ENCODE assay signal across 17 mouse cellular contexts in genomic region chr9:57775026-57775425, GRCm38 (mm10). TPM values are rescaled to one million over a fixed set of nuclear protein-coding genes. Genes with fewer than 3 reads are reported as not detected.
DNase-seq lines count a peak whose midpoint lies in the region; ATAC-seq lines count a peak whose summit lies in the region.
"Had no signal": no experiment of that assay in that cellular context is flagged by ENCODE, and none has a peak within 500 bp of the region (broad histone marks: within the 10 kb centered on the region; RNA-seq: fewer than 3 reads in every experiment).

No protein-coding gene starts in this region.

- H3K36me3 ChIP-seq in forebrain, embryonic 10.5 days (replicated peaks): 0 out of 2 replicates have a peak, but pooled peaks cover 2% of the 10 kb centered on the region
- no peaks in the 10 kb centered on the region for H3K36me3 ChIP-seq in forebrain, embryonic 14.5 days (ENCODE audit: control insufficient read depth, insufficient read depth, low read length)
- H3K36me3 ChIP-seq in midbrain, embryonic 13.5 days: no peaks in the 10 kb centered on the region
- H3K36me3 ChIP-seq in midbrain, embryonic 11.5 days (ENCODE audit: control insufficient read depth, insufficient read depth, low read length): no peaks in the 10 kb centered on the region
- H3K36me3 ChIP-seq: hindbrain, embryonic 13.5 days; intestine, embryonic 15.5 days; limb, embryonic 15.5 days; lung, embryonic 15.5 days had no signal

- no peak for DNase-seq in forebrain, embryonic 10.5 days (ENCODE audit: extremely low spot score, low spot score)
- DNase-seq in forebrain, embryonic 14.5 days (ENCODE audit: low spot score): no peak
- no peak for DNase-seq in midbrain, embryonic 11.5 days (ENCODE audit: low spot score, missing footprints)
- peak; percentile 67 to 87 for DNase-seq in left cerebral cortex, postnatal 14 days (ENCODE audit: low spot score in 2 of 2)
- no peak for DNase-seq in c-Kit-positive CD71-positive TER-119-positive erythroid progenitor cells, embryonic 14.5 days (ENCODE audit: low spot score)
- no peak for DNase-seq in adipocyte (ENCODE audit: low spot score)
- DNase-seq in urinary bladder, postnatal 36 days (ENCODE audit: low spot score in 2 of 2): no peak
- DNase-seq: adrenal gland, postnatal 25 days; thymus, adult 18-20 months had no signal

- H3K27me3 ChIP-seq in forebrain, embryonic 10.5 days (ENCODE audit: poor library complexity, severe bottlenecking): no peaks in the 10 kb centered on the region
- no peaks in the 10 kb centered on the region for H3K27me3 ChIP-seq in forebrain, embryonic 14.5 days (replicated peaks; ENCODE audit: control insufficient read depth, insufficient read depth, low read length)
- H3K27me3 ChIP-seq in midbrain, embryonic 13.5 days: 0 out of 2 replicates have a peak, but pooled peaks cover 2% of the 10 kb centered on the region
- no peaks in the 10 kb centered on the region for H3K27me3 ChIP-seq in midbrain, embryonic 11.5 days (ENCODE audit: control insufficient read depth, insufficient read depth, low read length)
- H3K27me3 ChIP-seq: CH12.LX; hindbrain, embryonic 13.5 days; intestine, embryonic 15.5 days; limb, embryonic 15.5 days; lung, embryonic 15.5 days had no signal

- no peak for ATAC-seq in forebrain, embryonic 14.5 days
- ATAC-seq in midbrain, embryonic 13.5 days: no peak
- ATAC-seq in midbrain, embryonic 11.5 days (ENCODE audit: low FRiP score): no peak
- ATAC-seq: intestine, embryonic 15.5 days had no signal

- no peak overlapping the region for H3K4me3 ChIP-seq in forebrain, embryonic 10.5 days
- no peak overlapping the region for H3K4me3 ChIP-seq in forebrain, embryonic 14.5 days (ENCODE audit: low read depth, low read length)
- no peak overlapping the region for H3K4me3 ChIP-seq in midbrain, embryonic 13.5 days (replicated peaks)
- H3K4me3 ChIP-seq in midbrain, embryonic 11.5 days (ENCODE audit: low read depth, low read length): no peak overlapping the region
- H3K4me3 ChIP-seq: hindbrain, embryonic 13.5 days; intestine, embryonic 15.5 days; layer of hippocampus, adult 2 months; limb, embryonic 15.5 days; lung, embryonic 15.5 days had no signal

- intact Hi-C loops in left cerebral cortex, postnatal 14 days (cut with DNase I): no loop called here

- WGBS in forebrain, embryonic 10.5 days: 75% methylated on average over 5 of the region's 5 CpGs
- 69% methylated on average over 5 of the region's 5 CpGs for WGBS in forebrain, embryonic 14.5 days
- 74% methylated on average over 5 of the region's 5 CpGs for WGBS in midbrain, embryonic 13.5 days
- WGBS in midbrain, embryonic 11.5 days: 62% methylated on average over 5 of the region's 5 CpGs

- no peak overlapping the region for H3K4me2 ChIP-seq in forebrain, embryonic 14.5 days (ENCODE audit: low read length)
- H3K4me2 ChIP-seq in midbrain, embryonic 13.5 days (replicated peaks): no peak overlapping the region
- H3K4me2 ChIP-seq in midbrain, embryonic 11.5 days: no peak overlapping the region
- H3K4me2 ChIP-seq: hindbrain, embryonic 13.5 days; intestine, embryonic 15.5 days; limb, embryonic 15.5 days; lung, embryonic 15.5 days had no signal

- peaks cover 20% of the 10 kb centered on the region for H3K4me1 ChIP-seq in forebrain, embryonic 10.5 days
- H3K4me1 ChIP-seq in forebrain, embryonic 14.5 days (ENCODE audit: control insufficient read depth, insufficient read depth, low read length): no peaks in the 10 kb centered on the region
- 0 out of 2 replicates have a peak, but pooled peaks cover 2% of the 10 kb centered on the region for H3K4me1 ChIP-seq in midbrain, embryonic 13.5 days (replicated peaks)
- no peaks in the 10 kb centered on the region for H3K4me1 ChIP-seq in midbrain, embryonic 11.5 days (ENCODE audit: control insufficient read depth, insufficient read depth, low read length)
- H3K4me1 ChIP-seq: hindbrain, embryonic 13.5 days; limb, embryonic 15.5 days had no signal

- peak overlapping the region; percentile 60; the same call in 1 of the 2 replicates for H3K27ac ChIP-seq in forebrain, embryonic 10.5 days
- H3K27ac ChIP-seq in forebrain, embryonic 14.5 days (ENCODE audit: low read depth, low read length): no peak overlapping the region
- H3K27ac ChIP-seq in midbrain, embryonic 13.5 days: peak overlapping the region; percentile 7; the same call in 1 of the 2 replicates
- H3K27ac ChIP-seq in midbrain, embryonic 11.5 days (ENCODE audit: low read depth, low read length): no peak overlapping the region
- H3K27ac ChIP-seq: hindbrain, embryonic 13.5 days; intestine, embryonic 15.5 days; kidney, postnatal 0 days; layer of hippocampus, adult 2 months; limb, embryonic 15.5 days; lung, embryonic 15.5 days had no signal

- no peaks in the 10 kb centered on the region for H3K9me3 ChIP-seq in forebrain, embryonic 10.5 days
- no peaks in the 10 kb centered on the region for H3K9me3 ChIP-seq in forebrain, embryonic 14.5 days (replicated peaks; ENCODE audit: control insufficient read depth, low read length)
- H3K9me3 ChIP-seq in midbrain, embryonic 13.5 days: no peaks in the 10 kb centered on the region
- H3K9me3 ChIP-seq in midbrain, embryonic 11.5 days (ENCODE audit: control insufficient read depth, low read length): no peaks in the 10 kb centered on the region
- H3K9me3 ChIP-seq: hindbrain, embryonic 13.5 days; intestine, embryonic 15.5 days; limb, embryonic 15.5 days; lung, embryonic 15.5 days had no signal

- H3K9ac ChIP-seq in forebrain, embryonic 14.5 days (ENCODE audit: low read length): no peak overlapping the region
- no peak overlapping the region for H3K9ac ChIP-seq in midbrain, embryonic 13.5 days (replicated peaks)
- H3K9ac ChIP-seq in midbrain, embryonic 11.5 days (ENCODE audit: low read length): no peak overlapping the region
- H3K9ac ChIP-seq: hindbrain, embryonic 13.5 days; intestine, embryonic 15.5 days; limb, embryonic 15.5 days; lung, embryonic 15.5 days had no signal

RNA-seq across cellular contexts. Expression of gene Clk3, which starts 9.4 kb away (rescaled TPM):
- polyA plus RNA-seq in forebrain, embryonic 10.5 days (2016; fragmentation: Nextera tagmentation; extraction: Ambion mirVana): 92.5 and 95.1 TPM in 2 replicates
- 92.3 and 94.9 TPM in 2 replicates for polyA plus RNA-seq in forebrain, embryonic 14.5 days (2014; fragmentation: Nextera tagmentation; extraction: Ambion mirVana)
- 80.0 and 84.9 TPM in 2 replicates for polyA plus RNA-seq in midbrain, embryonic 13.5 days (2015; fragmentation: Nextera tagmentation; extraction: Ambion mirVana)
- polyA plus RNA-seq in midbrain, embryonic 11.5 days (2014; fragmentation: Nextera tagmentation; extraction: Ambion mirVana): 84.2 and 91.6 TPM in 2 replicates
- 10 to 100 TPM; 81.3 to 81.8 TPM for total RNA-seq in left cerebral cortex, postnatal 14 days (2021)

Comparison
In these comparisons a context has a peak if more than half of its experiments do, and no peak if none do; other contexts are left out.
1. H3K27ac ChIP-seq: peak in forebrain, embryonic 10.5 days (single experiment) and midbrain, embryonic 13.5 days (single experiment); none in forebrain, embryonic 14.5 days (single experiment) and midbrain, embryonic 11.5 days (single experiment).
2. DNase-seq: peak in left cerebral cortex, postnatal 14 days (2 of 2); none in forebrain, embryonic 10.5 days (single experiment), forebrain, embryonic 14.5 days (single experiment), midbrain, embryonic 11.5 days (single experiment), c-Kit-positive CD71-positive TER-119-positive erythroid progenitor cells, embryonic 14.5 days (single experiment), adipocyte (single experiment) and urinary bladder, postnatal 36 days (0 of 2).